Mouse (Mus musculus): ENCODE data around the gene Srbd1.

GRCm38 (mm10) chr17:86086191-86086590, 58.8 kb downstream of the Srbd1 start:
- TF ChIP-seq CTCF (IDR thresholded peaks at IDR 0.05): no peak
- TF ChIP-seq EP300 (IDR thresholded peaks at IDR 0.05): no peak
